Mouse (Mus musculus) right cerebral cortex, adult 2 months (tissue): Measurements from ENCODE around the gene Gpr132.

Experiments used
- DNase-seq, 2 experiments: peaks; one replicate each; pipeline ENCODE4 v3.0.0; 2021 to 2022; ENCODE audit warnings: low spot score in 2 of 2

Gpr132 gene

GRCm38 (mm10) chr12:112868178-112869087 is at the start of gene Gpr132:
Gene Gpr132, minus strand, starts transcription at chr12:112868228.
- no peak for DNase-seq

- DNase-seq, result no peak
Measured at GRCm38 (mm10) chr12:112917486-112917885, 49.5 kb upstream of the Gpr132 start.

- DNase-seq, result no peak
Measured at GRCm38 (mm10) chr12:112916698-112917400, 48.8 kb upstream of the Gpr132 start.

GRCm38 (mm10) chr12:112915587-112915986 is 47.6 kb upstream of the Gpr132 start:
- DNase-seq, result no peak

- DNase-seq, result no peak
Measured at GRCm38 (mm10) chr12:112914527-112914926, 46.5 kb upstream of the Gpr132 start.

GRCm38 (mm10) chr12:112912951-112913745 is 45.1 kb upstream of the Gpr132 start:
- DNase-seq, result no peak

- DNase-seq, result no peak
Measured at GRCm38 (mm10) chr12:112911701-112912100, 43.7 kb upstream of the Gpr132 start.

- no peak for DNase-seq
Measured at GRCm38 (mm10) chr12:112908991-112909390, 41.0 kb upstream of the Gpr132 start.

- no peak for DNase-seq
Measured at GRCm38 (mm10) chr12:112905001-112905400, 37.0 kb upstream of the Gpr132 start.

GRCm38 (mm10) chr12:112903941-112904340 is 35.9 kb upstream of the Gpr132 start:
- no peak for DNase-seq

- DNase-seq, result peak; percentile 70 to 85
Measured at GRCm38 (mm10) chr12:112900641-112901040, 32.6 kb upstream of the Gpr132 start.

- no peak for DNase-seq
Measured at GRCm38 (mm10) chr12:112898960-112899359, 30.9 kb upstream of the Gpr132 start.

GRCm38 (mm10) chr12:112898351-112898750 is 30.3 kb upstream of the Gpr132 start:
- DNase-seq, result no peak

- no peak for DNase-seq
Measured at GRCm38 (mm10) chr12:112897522-112898212, 29.6 kb upstream of the Gpr132 start.

GRCm38 (mm10) chr12:112894969-112895368 is 26.9 kb upstream of the Gpr132 start:
- no peak for DNase-seq

- DNase-seq, result no peak
Measured at GRCm38 (mm10) chr12:112894303-112894884, 26.4 kb upstream of the Gpr132 start.

- DNase-seq, result no peak
Measured at GRCm38 (mm10) chr12:112885465-112885864, 17.4 kb upstream of the Gpr132 start.

- no peak for DNase-seq
Measured at GRCm38 (mm10) chr12:112881301-112881815, 13.3 kb upstream of the Gpr132 start.

- no peak for DNase-seq
Measured at GRCm38 (mm10) chr12:112880661-112881060, 12.6 kb upstream of the Gpr132 start.

GRCm38 (mm10) chr12:112879731-112880130 is 11.7 kb upstream of the Gpr132 start:
- DNase-seq, result no peak

GRCm38 (mm10) chr12:112877607-112878020 is 9.6 kb upstream of the Gpr132 start:
- DNase-seq, result no peak
